Mouse (Mus musculus) cerebellum, adult 8-10 months (tissue): ENCODE data around the gene Hist1h2bb.
"Not testable (repeated sequence)": the region's sequence is repeated elsewhere in the genome, so short reads cannot be mapped to it uniquely, and the experiment has no call there.

Experiments
- DNase-seq: peaks from one replicate; pipeline ENCODE4 v3.0.0; 2022

Gene Hist1h2bb

GRCm38 (mm10) chr13:23766772-23767171, 20.2 kb downstream of the Hist1h2bb start:
- DNase-seq = no peak

GRCm38 (mm10) chr13:23768834-23769397, 22.4 kb downstream of the Hist1h2bb start:
- DNase-seq = no peak

GRCm38 (mm10) chr13:23769613-23770012, 23.1 kb downstream of the Hist1h2bb start, which contains the start of gene Trim38:
Trim38 (plus strand) TSS chr13:23769913.
- DNase-seq = not testable (repeated sequence)

- no peak for DNase-seq
Measured at GRCm38 (mm10) chr13:23772561-23773313, 26.2 kb downstream of the Hist1h2bb start.

- no peak for DNase-seq
Measured at GRCm38 (mm10) chr13:23778339-23778738, 31.8 kb downstream of the Hist1h2bb start.

- DNase-seq = no peak
Measured at GRCm38 (mm10) chr13:23779025-23779424, 32.5 kb downstream of the Hist1h2bb start.

- peak; percentile 17 for DNase-seq
Measured at GRCm38 (mm10) chr13:23792520-23792919, 46.0 kb downstream of the Hist1h2bb start.
